Mouse (Mus musculus) liver, adult 2 months (tissue): ENCODE measurements at regions not wholly inside any gene's neighbourhood (a gene's known extent, or its start where the extent isn't known, plus 50 kb on each side); places are given as distances from the start of the nearest gene placed in this dataset.
"Not testable (repeated sequence)": the region's sequence is repeated elsewhere in the genome, so short reads cannot be mapped to it uniquely, and the experiment has no call there.

Experiments used
- DNase-seq: peaks from one replicate; pipeline ENCODE4 v3.0.0-alpha.2; 2011; ENCODE audit warnings: low read depth, low spot score; ENCODE audit errors: extremely low read depth
- H3K27ac ChIP-seq: fragments of 200-500 bp; replicated peaks from 2 replicates; pipeline ENCODE4 v1.5.1; 2012; ENCODE audit warnings: low read depth, mild to moderate bottlenecking, control low read depth, inconsistent platforms, low read length; ENCODE audit not compliant: insufficient read depth
- H3K27me3 ChIP-seq: fragments of 200-500 bp; 2 replicates; pipeline ENCODE4 v1.6.1; 2012; ENCODE audit warnings: mild to moderate bottlenecking, moderate library complexity, low read length, inconsistent platforms; ENCODE audit not compliant: control insufficient read depth, insufficient read depth
- H3K36me3 ChIP-seq: fragments of 200-500 bp; 2 replicates; pipeline ENCODE4 v1.6.1; 2012; ENCODE audit warnings: low read length, inconsistent platforms; ENCODE audit not compliant: control insufficient read depth, insufficient read depth
- H3K4me1 ChIP-seq: fragments of 200-500 bp; 2 replicates; pipeline ENCODE4 v1.6.1; 2011; ENCODE audit warnings: low read length; ENCODE audit not compliant: control insufficient read depth, insufficient read depth
- H3K4me3 ChIP-seq: fragments of 200-500 bp; 2 replicates; pipeline ENCODE4 v1.5.1; 2011; ENCODE audit warnings: low read depth, mild to moderate bottlenecking, control low read depth, low read length, moderate library complexity; ENCODE audit not compliant: insufficient read depth
- H3K79me2 ChIP-seq: fragments of 200-500 bp; 2 replicates; pipeline ENCODE4 v1.6.1; 2012; ENCODE audit warnings: inconsistent platforms, mild to moderate bottlenecking, low read length, moderate library complexity; ENCODE audit not compliant: control insufficient read depth, insufficient read depth
- H3K9ac ChIP-seq: fragments of 200-500 bp; 2 replicates; pipeline ENCODE4 v1.6.1; 2012; ENCODE audit warnings: low read depth, mild to moderate bottlenecking, control low read depth, inconsistent platforms, low read length
- CTCF ChIP-seq: fragments of 200-500 bp; IDR thresholded peaks from 2 replicates; pipeline ENCODE4 v1.5.1; 2011; ENCODE audit warnings: low read depth, low read length, control low read depth
- POLR2A ChIP-seq: fragments of 200-500 bp; IDR thresholded peaks from 2 replicates; pipeline ENCODE4 v1.6.1; 2011; ENCODE audit warnings: low read length, control low read depth; ENCODE audit not compliant: insufficient read depth; ENCODE audit errors: extremely low read depth
- WGBS: fragments of 180-500 bp; shearing (Covaris S2); methylation state at CpG from one replicate; pipeline ENCODE4 v1.1.7; 2018; 5-methylcytosine and 5-hydroxymethylcytosine counted together

DNA sequence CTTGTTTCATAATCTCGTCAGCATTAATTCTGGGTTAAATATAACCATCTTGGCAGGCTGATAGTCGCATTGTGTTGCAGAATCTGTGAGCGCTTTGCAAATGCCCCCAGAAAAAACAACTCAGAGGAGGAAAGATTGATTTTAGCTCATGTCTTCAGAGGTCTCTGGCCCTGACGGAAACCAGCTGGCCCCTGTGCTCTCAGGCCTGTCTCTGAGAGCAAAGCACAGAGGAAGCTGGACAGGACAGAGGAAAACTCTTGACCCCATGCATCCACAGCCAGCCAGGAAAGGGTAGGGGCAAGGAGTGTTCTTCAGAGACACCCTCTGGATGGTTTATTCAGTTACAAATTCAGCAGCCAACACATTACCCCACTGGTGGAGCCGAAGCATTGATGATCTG lies 300.4 kb upstream of the 3110018I06Rik start:
- H3K4me1 ChIP-seq = no peaks in the 10 kb centered on the region
- H3K4me3 ChIP-seq = no peak overlapping the region
- no peaks in the 10 kb centered on the region for H3K79me2 ChIP-seq
- WGBS = 59% methylated on average over 5 of the region's 5 CpGs
- H3K27me3 ChIP-seq = no peaks in the 10 kb centered on the region
- H3K27ac ChIP-seq = no peak overlapping the region
- no peak for DNase-seq
- H3K9ac ChIP-seq = no peak overlapping the region
- no peak for TF ChIP-seq CTCF
- TF ChIP-seq POLR2A = no peak
- H3K36me3 ChIP-seq = no peaks in the 10 kb centered on the region

DNA sequence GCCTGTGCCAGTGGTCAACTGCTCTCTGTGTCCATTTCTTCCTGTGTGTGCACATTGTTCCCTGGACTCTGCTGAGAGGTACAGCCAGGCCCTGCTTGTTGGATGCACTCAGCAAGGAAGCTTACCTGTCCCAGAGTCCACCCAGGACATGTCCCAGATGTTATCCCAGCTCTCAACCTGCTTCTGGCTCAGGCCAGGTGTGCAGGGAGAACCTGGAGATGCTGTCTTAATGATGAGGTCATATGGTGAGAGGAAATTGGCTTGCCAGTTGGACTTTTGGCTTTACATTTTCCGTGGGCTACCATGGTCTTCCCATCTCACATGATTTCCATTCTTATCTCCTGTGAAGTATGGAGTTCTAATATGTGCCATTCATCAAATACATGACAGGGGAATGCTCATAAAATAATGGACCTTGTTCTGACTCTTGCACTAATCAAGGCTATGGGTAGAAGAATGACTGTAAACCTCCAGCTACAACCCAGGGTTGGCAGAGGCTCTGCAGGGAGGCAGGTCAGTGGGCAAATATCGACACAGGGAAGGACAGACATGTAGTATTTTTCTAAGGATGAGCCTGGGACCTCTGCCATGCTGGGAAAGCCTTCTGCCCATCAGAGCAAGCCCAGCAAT lies 289.9 kb upstream of the 3110018I06Rik start:
- H3K27ac ChIP-seq = no peak overlapping the region
- TF ChIP-seq CTCF = no peak
- no peak for TF ChIP-seq POLR2A
- no peaks in the 10 kb centered on the region for H3K4me1 ChIP-seq
- no peaks in the 10 kb centered on the region for H3K79me2 ChIP-seq
- H3K27me3 ChIP-seq = no peaks in the 10 kb centered on the region
- no peak overlapping the region for H3K4me3 ChIP-seq
- H3K9ac ChIP-seq = no peak overlapping the region
- WGBS = 64% methylated on average over 2 of the region's 2 CpGs
- H3K36me3 ChIP-seq = no peaks in the 10 kb centered on the region
- no peak for DNase-seq

DNA sequence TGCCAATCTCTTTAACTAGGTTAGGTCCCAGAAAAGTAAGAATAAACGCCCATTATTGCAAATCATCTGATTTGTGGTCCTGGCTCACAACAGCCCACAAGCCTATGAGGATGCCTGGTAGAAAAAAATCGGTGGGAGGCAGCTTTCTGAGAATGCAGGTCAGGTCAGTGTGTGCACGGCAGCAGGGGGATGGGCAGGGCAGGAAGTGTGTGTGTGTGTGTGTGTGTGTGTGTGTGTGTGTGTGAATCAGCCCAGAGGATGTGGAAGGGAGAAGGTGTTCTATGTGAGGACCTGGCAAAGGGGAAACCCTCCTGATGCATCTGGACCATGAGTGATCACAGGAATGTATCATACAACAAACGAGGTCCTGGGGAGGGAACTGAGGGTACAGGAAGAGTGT lies 287.5 kb upstream of the 3110018I06Rik start:
- no peak for DNase-seq
- 44% methylated on average over 4 of the region's 4 CpGs for WGBS
- no peaks in the 10 kb centered on the region for H3K79me2 ChIP-seq
- no peak overlapping the region for H3K27ac ChIP-seq
- no peak for TF ChIP-seq CTCF
- no peak for TF ChIP-seq POLR2A
- no peak overlapping the region for H3K9ac ChIP-seq
- H3K27me3 ChIP-seq = no peaks in the 10 kb centered on the region
- no peaks in the 10 kb centered on the region for H3K36me3 ChIP-seq
- H3K4me3 ChIP-seq = no peak overlapping the region
- H3K4me1 ChIP-seq = no peaks in the 10 kb centered on the region

DNA sequence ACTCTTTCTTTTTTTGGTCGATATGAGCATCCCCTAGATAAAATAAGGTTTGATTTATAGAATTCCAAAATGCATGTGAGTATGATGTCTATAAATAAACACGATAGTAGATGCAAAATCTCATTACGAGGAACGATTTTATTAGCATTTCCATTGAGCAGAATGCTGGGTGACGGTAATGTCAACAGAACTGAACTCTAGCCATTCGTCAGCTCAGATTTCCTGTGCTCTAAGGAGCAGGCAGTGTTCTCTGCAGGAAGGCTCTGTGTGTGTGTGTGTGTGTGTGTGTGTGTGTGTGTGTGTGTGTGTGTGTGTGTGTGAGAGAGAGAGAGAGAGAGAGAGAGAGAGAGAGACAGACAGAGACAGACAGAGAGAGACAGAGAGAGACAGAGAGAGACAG lies 279.6 kb upstream of the 3110018I06Rik start:
- H3K36me3 ChIP-seq, DNase-seq, H3K27ac ChIP-seq, H3K27me3 ChIP-seq, H3K4me3 ChIP-seq, H3K4me1 ChIP-seq, H3K9ac ChIP-seq, H3K79me2 ChIP-seq: not testable (repeated sequence)
- WGBS = 54% methylated on average over 6 of the region's 6 CpGs

DNA sequence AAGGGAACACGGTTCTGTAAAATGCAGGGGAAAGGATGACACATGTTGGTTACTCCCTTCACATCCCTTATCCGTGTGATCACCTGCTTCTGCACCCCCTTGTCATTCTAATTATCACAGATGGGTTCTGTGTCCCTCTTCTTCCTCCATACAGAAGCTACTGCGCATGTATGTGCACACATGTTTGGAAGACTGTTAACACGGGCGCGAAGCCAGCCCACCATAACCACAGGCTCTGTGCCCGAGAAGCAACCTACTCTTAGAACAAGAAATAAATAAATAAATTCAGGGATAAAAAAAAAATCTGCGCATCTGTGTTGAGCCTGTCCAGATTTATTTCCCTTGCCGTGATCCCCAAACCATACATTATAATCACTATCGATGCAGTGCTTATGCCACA lies 275.6 kb upstream of the 3110018I06Rik start:
- H3K27ac ChIP-seq = no peak overlapping the region
- no peaks in the 10 kb centered on the region for H3K36me3 ChIP-seq
- TF ChIP-seq CTCF (no peak), POLR2A (no peak)
- no peaks in the 10 kb centered on the region for H3K27me3 ChIP-seq
- H3K79me2 ChIP-seq = no peaks in the 10 kb centered on the region
- 92% methylated on average over 10 of the region's 10 CpGs for WGBS
- H3K4me1 ChIP-seq = no peaks in the 10 kb centered on the region
- H3K4me3 ChIP-seq = no peak overlapping the region
- DNase-seq = no peak
- H3K9ac ChIP-seq = no peak overlapping the region

DNA sequence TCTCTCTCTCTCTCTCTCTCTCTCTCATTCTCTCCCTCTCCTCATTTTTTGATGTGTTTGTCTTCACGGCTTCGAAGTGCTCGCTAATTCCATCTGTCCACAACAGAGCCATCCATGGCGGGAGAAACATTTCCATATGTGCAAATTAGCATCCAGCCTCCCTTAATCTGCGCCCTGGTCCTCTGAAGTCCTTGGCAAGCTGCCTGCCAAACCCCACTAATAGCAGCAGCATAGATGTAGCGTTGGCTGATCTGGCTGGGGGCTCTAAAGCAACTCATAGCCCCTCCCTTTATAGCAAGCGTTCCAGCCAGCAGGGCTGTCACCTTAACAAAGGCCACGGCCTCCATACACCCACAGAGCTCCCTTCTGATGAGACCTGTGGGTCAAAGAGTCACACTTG lies 272.3 kb upstream of the 3110018I06Rik start:
- no peak for DNase-seq
- no peaks in the 10 kb centered on the region for H3K27me3 ChIP-seq
- H3K4me1 ChIP-seq = no peaks in the 10 kb centered on the region
- no peaks in the 10 kb centered on the region for H3K36me3 ChIP-seq
- 56% methylated on average over 8 of the region's 8 CpGs for WGBS
- no peak overlapping the region for H3K4me3 ChIP-seq
- H3K79me2 ChIP-seq = no peaks in the 10 kb centered on the region
- TF ChIP-seq CTCF (no peak), POLR2A (no peak)
- H3K27ac ChIP-seq = no peak overlapping the region
- no peak overlapping the region for H3K9ac ChIP-seq
